Mouse (Mus musculus) small intestine, adult 2 months (tissue): ENCODE results near the gene Usp50.

Source experiments
- CTCF ChIP-seq: fragments of 200-500 bp; IDR thresholded peaks from 2 replicates; pipeline ENCODE4 v1.5.1; 2012; ENCODE audit warnings: low read depth, mild to moderate bottlenecking, control low read depth, inconsistent platforms, low read length, moderate library complexity, mixed read lengths; ENCODE audit not compliant: insufficient replicate concordance, insufficient read length; ENCODE audit errors: extremely low read depth
- POLR2A ChIP-seq: fragments of 200-500 bp; IDR thresholded peaks from 2 replicates; pipeline ENCODE4 v1.6.1; 2012; ENCODE audit warnings: low read depth, mild to moderate bottlenecking, control low read depth, inconsistent platforms, low read length, moderate library complexity

DNA sequence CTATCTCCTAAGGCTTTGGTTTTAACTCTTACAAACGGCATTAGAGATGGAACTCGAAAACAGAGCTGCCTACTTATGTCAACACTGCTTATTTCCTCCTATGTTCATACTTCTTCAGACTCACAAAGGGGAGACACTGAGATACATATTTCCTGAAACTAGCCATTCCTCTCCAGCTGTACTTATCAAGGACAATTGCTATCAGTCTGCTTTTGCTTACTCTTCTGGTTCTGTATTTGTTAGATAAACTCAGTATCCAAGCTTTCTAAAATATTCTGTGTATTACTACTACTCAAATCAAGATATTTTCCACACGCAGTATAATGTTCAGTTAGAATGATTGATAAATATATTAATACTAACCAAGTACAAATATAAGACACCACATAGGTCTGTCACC lies 18.7 kb upstream of the Usp50 start:
- TF ChIP-seq POLR2A (no peak), CTCF (no peak)
